Mouse (Mus musculus) CH12.LX (cell line): Measurements from ENCODE around the gene Sapcd2. TPM values are rescaled to one million over a fixed set of nuclear protein-coding genes. Genes with fewer than 3 reads are reported as not detected.

Experiments used
- DNase-seq: peaks from one replicate; pipeline ENCODE4 v3.0.0-alpha.2; 2013; ENCODE audit errors: extremely low read depth
- H3K27ac ChIP-seq: 2 replicates; pipeline ENCODE4 v1.5.1; 2012; ENCODE audit warnings: low read depth, mild to moderate bottlenecking, control low read depth, moderate library complexity; ENCODE audit not compliant: insufficient read depth
- H3K27me3 ChIP-seq: replicated peaks from 2 replicates; pipeline ENCODE3; 2012; ENCODE audit warnings: inconsistent platforms
- H3K36me3 ChIP-seq, 2 experiments: replicated peaks in 1 of 2; 2 replicates each; pipeline versions ENCODE3 to v1.6.1; 2012; ENCODE audit warnings: inconsistent platforms in 1 of 2, low read length in 1 of 2, mild to moderate bottlenecking in 1 of 2, mixed read lengths in 1 of 2, moderate library complexity in 1 of 2; ENCODE audit not compliant: control insufficient read depth in 1 of 2, insufficient read depth in 1 of 2
- H3K4me1 ChIP-seq, 2 experiments: 2 replicates each; pipeline ENCODE4 v1.6.1; 2012; ENCODE audit warnings: inconsistent platforms in 1 of 2, moderate library complexity in 1 of 2; ENCODE audit not compliant: insufficient read depth in 2 of 2, control insufficient read depth in 1 of 2
- H3K4me2 ChIP-seq: 2 replicates; pipeline ENCODE4 v1.6.1; 2012; ENCODE audit warnings: low read depth, mild to moderate bottlenecking, control low read depth; ENCODE audit not compliant: poor library complexity, insufficient read depth, severe bottlenecking
- H3K4me3 ChIP-seq, 3 experiments: fragments of 150-350 bp in 1 of 3; sonication (generic) in 1 of 3; replicated peaks in 1 of 3; 2 replicates each; pipeline versions ENCODE3 to v1.5.1; 2011 to 2012; ENCODE audit warnings: low read depth in 2 of 3, low read length in 2 of 3, mild to moderate bottlenecking in 2 of 3, moderate library complexity in 2 of 3, control low read depth in 1 of 3, improper control_type of control experiment in 1 of 3, inconsistent platforms in 1 of 3, mixed read lengths in 1 of 3; ENCODE audit not compliant: poor library complexity in 1 of 3
- H3K79me2 ChIP-seq: replicated peaks from 2 replicates; pipeline ENCODE4 v1.6.1; 2012; ENCODE audit warnings: mild to moderate bottlenecking, moderate library complexity; ENCODE audit not compliant: control insufficient read depth, poor library complexity, insufficient read depth, severe bottlenecking; ENCODE audit errors: extremely low read depth
- H3K9ac ChIP-seq: 2 replicates; pipeline ENCODE4 v1.6.1; 2012; ENCODE audit warnings: low read depth, mild to moderate bottlenecking, control low read depth, moderate library complexity; ENCODE audit not compliant: insufficient read depth
- H3K9me3 ChIP-seq: replicated peaks from 2 replicates; pipeline ENCODE3; 2012; ENCODE audit warnings: low read length, inconsistent platforms, mixed read lengths
- CHD2 ChIP-seq: IDR thresholded peaks from 2 replicates; pipeline ENCODE4 v1.6.1; 2011; ENCODE audit warnings: low read length, improper control_type of control experiment
- ELF1 ChIP-seq: IDR thresholded peaks from 2 replicates; pipeline ENCODE4 v1.6.1; 2014; ENCODE audit warnings: low read depth, mild to moderate bottlenecking, inconsistent platforms, low read length, improper control_type of control experiment
- HCFC1 ChIP-seq: IDR thresholded peaks from 2 replicates; pipeline ENCODE4 v1.6.1; 2012; ENCODE audit warnings: low read depth, mild to moderate bottlenecking, inconsistent platforms, low read length, improper control_type of control experiment
- KAT2A ChIP-seq: IDR thresholded peaks from 2 replicates; pipeline ENCODE4 v1.6.1; 2012; ENCODE audit warnings: low read length, improper control_type of control experiment, inconsistent platforms; ENCODE audit not compliant: insufficient replicate concordance
- MYC ChIP-seq: IDR thresholded peaks from 2 replicates; pipeline ENCODE4 v1.6.1; 2011; ENCODE audit warnings: low read depth, mild to moderate bottlenecking, improper control_type of control experiment, low read length
- NELFE ChIP-seq: IDR thresholded peaks from 2 replicates; pipeline ENCODE4 v1.6.1; 2011; ENCODE audit warnings: low read depth, low read length, improper control_type of control experiment
- NRF1 ChIP-seq: IDR thresholded peaks from 2 replicates; pipeline ENCODE4 v1.6.1; 2014; ENCODE audit warnings: low read depth, mild to moderate bottlenecking, inconsistent platforms, low read length, improper control_type of control experiment, moderate library complexity
- POLR2A ChIP-seq: IDR thresholded peaks from 2 replicates; pipeline ENCODE4 v1.6.1; 2011; ENCODE audit warnings: low read depth, mild to moderate bottlenecking, improper control_type of control experiment, low read length
- POLR2AphosphoS2 ChIP-seq: IDR thresholded peaks from 2 replicates; pipeline ENCODE4 v1.6.1; 2011; ENCODE audit warnings: low read depth, low read length, improper control_type of control experiment
- SIN3A ChIP-seq: IDR thresholded peaks from 2 replicates; pipeline ENCODE4 v1.6.1; 2012; ENCODE audit warnings: low read length, improper control_type of control experiment, inconsistent platforms
- SMC3 ChIP-seq: IDR thresholded peaks from 2 replicates; pipeline ENCODE4 v1.6.1; 2011; ENCODE audit warnings: low read depth, low read length, improper control_type of control experiment
- USF2 ChIP-seq: conservative IDR thresholded peaks from 2 replicates; pipeline ENCODE4 v1.6.1; 2011; ENCODE audit warnings: low read depth, low read length, improper control_type of control experiment
- ZC3H11A ChIP-seq: IDR thresholded peaks from 2 replicates; pipeline ENCODE4 v1.6.1; 2012; ENCODE audit warnings: low read depth, mild to moderate bottlenecking, inconsistent platforms, low read length, improper control_type of control experiment
- dilution Hi-C: fragments of 300-500 bp; cut with MboI; formaldehyde crosslinking; loops from 2 replicates; pipeline ENCODE4 v1.14.3; 2020; ENCODE audit warnings: low sequenced_read_pairs; ENCODE audit not compliant: extremely low pct_unique_long_range_greater_than_20kb, extremely low pct_ligation_motif_present
- in situ Hi-C: fragments of 300-500 bp; cut with MboI; formaldehyde crosslinking; loops from 3 replicates; pipeline ENCODE4 v1.14.3; 2019; ENCODE audit warnings: low sequenced_read_pairs, low pct_ligation_motif_present, low pct_unique_long_range_greater_than_20kb, mixed read lengths
- polyA plus RNA-seq: library from polyadenylated mRNA; unstranded; fragments of >175 nt; gene quantifications from 2 replicates; pipeline ENCODE4 v1.2.1, GENCODE M21; 2012; ENCODE audit warnings: low read depth; ENCODE audit not compliant: insufficient read length
- total RNA-seq, 2 experiments: library from RNA; depleted of rRNA; stranded (reverse); fragments of 300-350 nt in 1 of 2; fragments of >200 nt in 1 of 2; gene quantifications; 2 replicates each; pipeline ENCODE4 v1.2.3; 2012 to 2014

Sapcd2 gene
- total and polyA plus RNA-seq, 3 experiments: 16.9 to 27.3 (median 22.5) TPM

DNA sequence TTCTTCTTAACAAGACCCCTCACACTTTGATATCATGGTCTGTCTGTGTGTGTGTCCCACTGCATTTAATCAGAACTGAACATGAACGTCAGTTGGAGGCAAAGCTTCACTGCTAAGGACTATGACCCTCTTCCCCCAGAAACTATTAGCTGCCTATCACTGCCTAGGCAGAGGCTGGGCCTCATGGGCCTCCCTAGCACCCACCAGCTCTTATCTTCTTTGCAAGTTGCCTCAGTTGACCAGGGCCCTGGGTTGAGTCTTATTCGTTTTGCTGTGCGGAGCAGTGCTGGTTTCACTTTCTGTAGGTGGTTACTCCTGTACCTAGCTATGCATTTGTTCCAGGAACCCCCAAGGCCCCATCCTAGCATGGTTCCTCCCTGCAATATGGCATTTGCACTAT lies 2.1 kb upstream of the Sapcd2 start:
- peaks cover 0 to 8% of the 10 kb centered on the region in 2 experiments for H3K36me3 ChIP-seq
- dilution Hi-C loops: no loop called here
- no peak for DNase-seq
- no peak for TF ChIP-seq MYC
- no peak for TF ChIP-seq NRF1
- no peak for TF ChIP-seq POLR2AphosphoS2
- no peak for TF ChIP-seq KAT2A
- TF ChIP-seq CHD2: no peak
- no peak for TF ChIP-seq SIN3A
- TF ChIP-seq POLR2A: no peak
- no peak for TF ChIP-seq NELFE
- TF ChIP-seq SMC3: no peak
- TF ChIP-seq, all 38 proteins: peak for 0
- Histone ChIP-seq H3K9me3 (no peaks in the 10 kb centered on the region), H3K4me1 (peaks cover 16 to 19% of the 10 kb centered on the region in 2 experiments), H3K27me3 (peaks cover 30% of the 10 kb centered on the region), H3K9ac (peak overlapping the region; percentile 57), H3K27ac (no peak overlapping the region), H3K79me2 (no peaks in the 10 kb centered on the region), H3K4me3 (no peak overlapping the region), H3K4me2 (peak overlapping the region; percentile 37; the same call in 1 of the 2 replicates)
- in situ Hi-C loops: loop anchor here (5.0 kb wide), 1 partner anchor 32 kb away; no protein-coding TSS in a partner anchor

DNA sequence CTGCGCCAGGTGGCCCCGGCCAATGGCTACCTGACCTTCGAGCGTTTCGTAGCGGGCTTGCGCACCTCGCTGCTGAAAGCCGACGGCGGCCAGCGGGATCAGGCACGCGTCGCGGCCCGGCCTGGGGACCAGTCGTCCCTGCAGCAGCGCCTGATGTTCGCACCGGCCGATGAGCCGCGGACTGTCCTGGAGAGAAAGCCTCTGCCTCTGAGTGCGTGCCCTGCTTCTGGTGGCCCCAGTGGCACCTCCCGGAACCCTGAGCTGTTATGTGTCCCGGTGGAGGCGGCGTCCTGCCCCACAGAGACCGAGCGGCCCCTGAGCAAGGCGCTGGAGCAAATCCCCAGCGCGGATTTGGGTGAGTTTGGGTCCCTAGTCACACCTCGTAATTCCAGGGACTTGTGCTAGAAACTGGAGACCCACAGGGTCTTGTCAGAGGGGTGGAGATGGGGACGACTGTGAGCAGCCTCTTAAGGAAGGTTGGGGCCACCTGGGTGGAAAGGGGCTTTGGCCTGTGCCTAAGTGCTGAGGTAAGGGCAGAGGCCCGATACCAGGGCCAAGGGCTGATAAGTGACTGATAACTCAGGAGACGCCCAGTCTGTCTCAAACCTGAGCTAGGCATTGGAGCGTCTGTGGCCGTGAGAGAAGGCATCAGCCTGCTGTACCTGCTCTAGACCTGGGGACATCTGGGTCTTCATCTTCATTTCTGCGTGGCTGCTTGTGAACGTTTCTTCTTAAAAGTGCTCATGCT lies 697 bp downstream of the Sapcd2 start:
- H3K4me3 ChIP-seq: peak overlapping the region; percentile 68 to 92 (median 75)
- TF ChIP-seq HCFC1: no peak
- TF ChIP-seq SIN3A: peak; percentile 17; the same call in 1 of the 2 replicates
- H3K36me3 ChIP-seq: peaks cover 20 to 36% of the 10 kb centered on the region in 2 experiments
- H3K4me1 ChIP-seq: peaks cover 16% of the 10 kb centered on the region in 2 experiments
- peak overlapping the region; percentile 24; the same call in 1 of the 2 replicates for H3K27ac ChIP-seq
- peak; percentile 20 for DNase-seq
- peak overlapping the region; percentile 86 for H3K4me2 ChIP-seq
- H3K27me3 ChIP-seq: peaks cover 19% of the 10 kb centered on the region
- H3K9ac ChIP-seq: peak overlapping the region; percentile 17; the same call in 1 of the 2 replicates
- dilution Hi-C loops (no loop called here), in situ Hi-C loops (no loop called here)
- H3K79me2 ChIP-seq: no peaks in the 10 kb centered on the region
- H3K9me3 ChIP-seq: no peaks in the 10 kb centered on the region

DNA sequence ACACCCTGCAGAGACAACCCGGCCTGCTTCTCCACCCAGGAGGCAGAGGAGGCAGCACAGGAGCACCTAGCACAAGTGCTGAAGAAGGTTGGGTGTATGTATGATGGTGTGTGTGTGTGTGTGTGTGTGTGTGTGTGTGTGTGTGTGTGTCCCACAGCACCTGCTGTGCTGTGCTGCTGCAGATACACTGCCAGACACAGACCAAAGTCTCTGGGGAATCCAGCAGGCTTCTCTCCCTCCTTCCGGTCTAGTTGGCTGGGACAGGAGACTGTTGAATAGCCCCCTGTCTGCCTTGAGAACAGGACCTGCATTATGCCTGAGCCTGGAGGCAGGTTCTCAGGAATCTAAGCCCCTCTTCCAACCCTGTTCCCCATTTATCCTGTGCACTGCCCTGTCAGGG lies 1.3 kb downstream of the Sapcd2 start:
- Histone ChIP-seq H3K4me3 (peak overlapping the region; percentile 68 to 92 (median 75)), H3K4me1 (peaks cover 14 to 16% of the 10 kb centered on the region in 2 experiments), H3K27ac (no peak overlapping the region), H3K9me3 (no peaks in the 10 kb centered on the region), H3K79me2 (no peaks in the 10 kb centered on the region), H3K4me2 (peak overlapping the region; percentile 86), H3K36me3 (peaks cover 23 to 43% of the 10 kb centered on the region in 2 experiments), H3K9ac (peak overlapping the region; percentile 17; the same call in 1 of the 2 replicates), H3K27me3 (peaks cover 14% of the 10 kb centered on the region)
- peak; percentile 52 for DNase-seq
- dilution Hi-C loops: no loop called here
- TF ChIP-seq ZC3H11A (no peak), ELF1 (0 out of 2 replicates have a peak, but pooled peaks have one; percentile 5), USF2 (no peak)
- in situ Hi-C loops: no loop called here
